Mouse (Mus musculus): Measurements from ENCODE around the gene Pkp4.
"Not testable (repeated sequence)": the region's sequence is repeated elsewhere in the genome, so short reads cannot be mapped to it uniquely, and the experiment has no call there.

Pkp4 gene

DNA sequence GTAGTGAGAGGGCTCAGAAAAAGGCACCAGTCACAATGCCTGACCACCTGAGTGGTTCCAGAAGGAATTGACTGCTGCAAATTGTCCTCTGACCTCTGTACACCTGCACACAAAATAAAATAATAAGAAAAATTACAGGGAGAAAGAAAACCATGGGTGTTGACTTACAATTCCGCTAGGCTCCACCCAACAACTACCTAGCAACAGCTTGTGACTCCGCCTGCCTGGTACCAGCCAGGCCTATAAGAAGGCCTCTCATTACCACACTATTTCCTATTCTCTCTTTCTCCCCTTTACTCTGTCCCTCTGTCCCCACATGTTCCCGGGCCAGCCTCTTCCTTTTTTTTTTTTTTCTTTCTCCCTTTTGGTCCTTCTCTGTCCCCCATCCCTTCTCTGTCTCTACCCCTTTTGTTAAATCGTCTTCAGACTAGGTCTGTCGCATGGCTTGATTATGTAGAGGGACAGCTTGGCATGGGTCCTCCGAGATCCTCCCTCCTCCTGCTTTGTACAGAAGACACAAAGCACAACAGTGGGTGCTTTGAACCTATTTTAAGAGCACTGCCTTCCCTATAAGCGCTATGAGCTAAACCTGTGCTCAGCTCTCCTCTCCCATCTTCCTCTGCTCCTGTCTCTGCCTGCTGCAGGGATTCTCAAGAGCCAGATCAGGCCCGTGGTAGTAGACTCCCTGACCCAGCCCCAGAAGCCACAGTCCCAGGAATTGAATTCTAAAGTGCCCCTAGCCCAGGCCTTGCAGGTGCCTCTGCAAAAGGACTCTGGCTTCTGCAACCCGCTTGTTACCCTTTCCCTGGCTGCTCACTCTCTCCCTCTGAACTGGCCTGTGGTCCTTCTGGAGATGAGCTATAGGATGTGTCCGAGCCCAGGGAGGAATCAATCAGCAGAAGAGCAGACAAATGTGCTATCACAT is 223.5 kb downstream of the Pkp4 start:
- no peak for DNase-seq (ENCODE audit: low spot score)

DNA sequence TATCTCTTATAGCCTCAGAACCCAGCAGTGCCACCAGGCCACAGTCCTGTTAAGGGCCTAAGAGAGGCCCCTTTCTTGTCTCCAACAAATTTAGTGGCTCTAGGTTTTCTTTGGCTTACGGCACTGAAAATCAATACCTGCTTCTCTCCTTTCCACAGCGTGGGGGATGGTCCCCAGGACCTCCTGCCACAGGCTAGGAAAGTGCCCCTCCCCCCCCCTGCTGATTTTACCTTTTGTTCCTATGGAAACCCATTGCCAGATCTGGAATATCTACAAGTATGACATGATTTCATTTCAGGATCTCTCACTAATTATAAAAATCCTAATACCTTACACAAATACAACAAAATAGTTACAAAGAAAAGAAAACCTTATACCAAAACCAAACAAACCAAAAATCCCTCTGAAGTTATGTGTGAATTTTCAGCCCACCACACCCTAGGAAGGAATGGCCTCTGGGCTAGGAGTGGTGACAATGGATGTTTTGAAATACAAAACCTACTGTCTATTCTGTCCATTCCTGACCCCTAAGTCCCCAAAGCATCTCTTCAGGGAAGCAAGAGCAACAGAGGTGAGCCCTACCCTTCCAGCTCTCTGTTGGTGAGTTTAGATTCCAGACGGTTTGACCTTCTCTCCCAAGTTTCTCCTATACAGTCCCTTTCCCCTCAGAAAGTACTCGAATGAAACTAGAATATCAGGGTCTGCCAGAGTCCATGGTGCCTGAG is 224.7 kb downstream of the Pkp4 start:
- no peak for DNase-seq (ENCODE audit: low spot score)

DNA sequence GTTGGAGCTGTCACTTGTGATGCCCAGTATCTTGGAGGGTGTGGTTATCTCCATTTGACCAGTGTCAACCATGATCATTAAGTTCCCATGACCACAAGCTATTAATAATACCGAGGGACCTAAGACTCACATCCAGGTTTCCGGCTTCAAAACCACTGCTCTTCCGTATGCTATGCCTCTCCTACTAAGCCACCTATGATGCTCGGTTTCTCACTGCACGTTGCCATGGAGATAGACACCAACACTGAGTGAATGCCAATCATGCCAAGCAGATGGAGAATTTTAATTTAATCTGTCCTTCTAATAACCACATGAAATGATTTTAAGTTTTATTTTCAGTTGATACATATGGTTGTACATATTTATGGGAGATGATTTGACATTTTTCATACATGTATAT is 229.3 kb downstream of the Pkp4 start:
- no peak for DNase-seq (ENCODE audit: low spot score)

DNA sequence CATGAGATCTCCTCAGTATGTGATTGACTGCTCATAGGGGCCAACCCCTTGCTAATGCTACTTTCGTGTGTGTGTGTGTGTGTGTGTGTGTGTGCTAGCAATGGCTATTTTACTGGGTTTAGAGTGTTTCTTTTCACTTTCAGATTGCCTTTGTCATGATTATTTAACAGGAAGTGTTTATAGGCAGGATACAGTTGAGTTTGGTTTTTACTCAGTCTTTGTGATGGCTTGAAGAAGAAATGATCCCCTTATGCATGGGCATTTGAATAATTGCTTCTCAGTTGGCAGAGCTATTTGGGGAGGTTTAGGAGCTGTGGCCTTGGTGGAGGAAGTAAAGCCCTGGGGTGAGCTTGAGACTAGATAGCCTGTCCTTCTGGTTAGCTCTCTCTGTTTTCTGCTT is 232.5 kb downstream of the Pkp4 start:
- DNase-seq (ENCODE audit: low spot score) = no peak

DNA sequence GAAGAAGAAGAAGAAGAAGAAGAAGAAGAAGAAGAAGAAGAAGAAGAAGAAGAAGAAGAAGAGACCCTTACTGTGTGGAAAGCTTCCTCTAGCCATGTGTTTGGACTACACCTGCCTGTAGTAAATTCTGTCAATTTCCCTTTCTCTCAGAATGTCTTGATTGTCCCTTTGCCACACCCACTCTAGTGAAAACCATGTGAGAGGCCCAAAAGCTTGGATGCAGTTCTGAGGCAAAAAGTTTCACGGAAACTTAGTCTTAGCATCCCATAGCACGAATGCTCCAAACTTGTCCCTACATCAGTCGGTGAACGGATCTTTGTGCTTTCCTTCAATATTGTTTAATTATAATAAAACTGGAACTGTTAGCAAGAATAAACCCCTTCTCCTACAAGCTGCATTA is 234.0 kb downstream of the Pkp4 start:
- no peak for DNase-seq (ENCODE audit: low spot score)

DNA sequence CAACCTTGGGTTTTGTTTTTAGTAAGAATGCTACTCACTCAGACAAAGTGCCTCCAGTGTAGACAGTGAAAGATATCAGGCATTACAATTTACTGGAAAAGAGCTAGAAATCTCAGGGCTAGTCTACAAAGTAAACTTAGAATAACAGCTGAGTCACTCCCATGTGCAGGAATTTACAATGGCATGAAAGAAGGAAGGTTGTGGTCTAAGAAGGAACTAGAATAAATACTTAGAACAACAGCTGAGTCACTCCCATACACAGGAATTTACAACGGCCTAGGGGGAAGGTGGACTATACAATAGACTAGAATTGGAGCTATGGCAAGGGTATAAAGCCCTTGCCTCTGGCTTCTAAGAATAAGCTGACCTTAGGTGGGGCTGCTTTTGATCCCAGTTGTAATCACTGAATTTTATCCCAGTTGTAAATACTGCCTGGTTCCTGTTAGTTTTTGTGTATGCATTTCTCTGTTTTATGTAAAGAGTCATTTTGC is 234.6 kb downstream of the Pkp4 start:
- not testable (repeated sequence) for DNase-seq (ENCODE audit: low spot score)

DNA sequence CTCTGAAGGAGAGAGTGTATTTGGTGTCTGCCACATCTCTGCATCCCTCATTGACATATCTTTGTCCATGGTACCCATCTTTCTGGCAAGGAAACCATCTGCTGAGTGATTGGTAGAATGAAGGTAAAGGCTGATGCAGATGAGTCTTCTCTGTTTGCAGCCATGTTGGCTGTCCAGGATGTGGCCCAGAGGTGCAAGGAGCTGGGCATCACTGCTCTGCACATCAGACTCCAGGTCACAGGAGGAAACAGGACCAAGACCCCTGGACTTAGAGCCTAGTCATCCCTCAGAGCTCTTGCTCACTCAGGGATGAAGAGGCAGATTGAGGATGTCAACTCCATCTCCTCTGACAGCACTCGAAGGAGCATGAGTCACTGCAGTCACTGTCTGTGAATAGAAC is 235.9 kb downstream of the Pkp4 start:
- no peak for DNase-seq (ENCODE audit: low spot score)

DNA sequence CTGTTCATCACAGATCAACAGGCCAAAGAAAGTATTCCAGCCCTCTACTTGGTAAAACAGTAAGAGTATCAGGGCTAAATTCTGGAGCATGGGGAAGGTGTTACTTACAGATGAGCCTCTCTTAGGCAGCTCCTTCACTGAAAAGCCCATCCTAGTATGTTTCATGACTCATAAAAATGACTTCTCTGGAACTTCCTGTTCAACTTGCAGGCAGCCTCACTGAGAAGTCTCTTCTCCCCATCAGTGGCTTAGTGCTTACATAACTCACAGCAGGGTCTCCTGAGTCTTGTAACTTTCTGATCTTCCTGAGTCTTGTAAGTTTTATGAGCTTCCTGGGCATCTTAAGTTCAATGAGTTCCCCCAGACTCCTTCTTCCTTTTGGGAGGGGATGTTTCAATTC is 236.9 kb downstream of the Pkp4 start:
- no peak for DNase-seq (ENCODE audit: low spot score)

DNA sequence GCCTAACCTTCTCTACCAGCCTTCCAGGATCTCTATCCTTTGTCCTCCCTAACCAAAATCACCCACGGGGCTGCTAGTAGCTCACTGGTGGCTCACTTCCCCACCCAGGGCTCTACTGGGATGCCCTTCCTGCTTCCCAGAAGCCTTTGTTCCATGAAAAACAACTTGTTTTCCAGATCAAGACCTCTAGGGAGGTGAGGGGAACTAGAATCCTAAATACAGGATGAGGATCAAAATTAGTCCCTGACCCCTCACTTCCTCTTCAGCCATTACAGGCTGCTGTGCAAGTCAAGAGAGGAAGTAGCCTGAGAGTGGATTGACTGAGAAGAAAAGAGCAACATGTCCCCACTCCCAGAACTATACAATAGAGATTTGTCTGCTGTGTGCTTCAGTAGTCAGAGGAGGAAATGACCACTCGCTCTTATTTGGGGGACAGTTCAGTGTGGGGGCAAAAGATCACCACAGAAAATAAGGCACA is 240.3 kb downstream of the Pkp4 start:
- no peak for DNase-seq (ENCODE audit: low spot score)

DNA sequence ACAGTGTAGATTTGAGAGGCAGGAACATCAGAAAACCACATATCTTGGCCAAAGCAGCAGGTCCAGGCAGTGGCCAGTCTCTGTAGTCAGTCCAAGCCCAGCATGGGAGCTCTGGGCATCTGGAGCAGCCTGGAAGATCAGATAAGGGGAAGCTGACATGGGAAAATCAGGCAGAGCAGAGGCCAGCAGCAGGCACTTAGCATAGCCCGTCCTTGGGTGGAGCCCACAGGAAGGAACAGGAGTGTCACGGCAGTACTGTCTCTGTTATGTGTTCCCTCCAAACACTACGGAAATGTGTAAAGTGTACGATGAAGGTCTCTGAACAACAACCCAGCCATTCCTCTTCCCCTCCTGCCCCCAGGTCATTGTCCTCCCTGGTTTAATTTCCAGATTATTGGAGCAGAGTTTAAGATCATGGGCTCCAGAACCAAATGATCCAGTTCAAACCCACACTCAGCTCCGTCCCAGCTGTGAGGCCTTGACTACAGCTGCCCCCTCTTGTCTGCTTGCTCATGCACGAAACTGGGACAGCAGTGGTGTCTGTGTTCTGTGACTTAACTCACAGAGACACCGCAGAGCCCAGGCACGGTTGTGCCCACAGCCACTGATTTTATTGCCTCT is 241.3 kb downstream of the Pkp4 start:
- DNase-seq (ENCODE audit: low spot score) = peak; percentile 79

DNA sequence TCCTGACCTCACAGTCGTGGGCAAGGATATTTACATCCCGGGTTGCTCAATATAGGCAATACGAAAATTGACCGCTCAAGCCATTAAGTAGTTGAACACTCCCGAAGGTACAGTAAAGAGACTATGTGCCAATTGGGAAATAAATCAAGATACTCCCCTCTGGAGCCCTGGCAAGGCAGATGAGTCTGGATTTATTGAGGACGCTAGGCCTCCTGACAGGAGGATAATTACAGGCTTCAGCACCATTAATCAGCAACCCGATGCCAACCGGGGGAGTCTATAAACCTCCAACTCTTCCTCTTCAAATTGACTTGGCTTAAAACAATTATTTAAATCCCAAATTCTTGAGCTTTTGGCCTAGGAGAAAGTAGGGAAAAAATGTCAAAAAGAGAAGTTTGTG is 243.4 kb downstream of the Pkp4 start:
- no peak for DNase-seq (ENCODE audit: low spot score)
